Mouse (Mus musculus) hindbrain, embryonic 14.5 days (tissue): Measurements from ENCODE around the gene Kctd13. TPM values are rescaled to one million over a fixed set of nuclear protein-coding genes. Genes with fewer than 3 reads are reported as not detected.

ENCODE experiments used
- ATAC-seq: fragments of 200-750 bp; cut with Nextera tagmentation; 2 replicates; pipeline ENCODE4 v1.8.0; 2017; ENCODE audit warnings: moderate number of reproducible peaks, mild to moderate bottlenecking, moderate TSS enrichment, moderate library complexity; ENCODE audit not compliant: low FRiP score
- DNase-seq: peaks from one replicate; pipeline ENCODE4 v3.0.0-alpha.2; 2015; ENCODE audit warnings: low spot score
- H3K27ac ChIP-seq: fragments of 300-500 bp; sonication (generic); 2 replicates; pipeline ENCODE4 v1.5.1; 2014; ENCODE audit warnings: mild to moderate bottlenecking, moderate library complexity
- H3K27me3 ChIP-seq: fragments of 300-500 bp; sonication (generic); 2 replicates; pipeline ENCODE4 v1.6.1; 2014; ENCODE audit warnings: mild to moderate bottlenecking, low read length, mixed read lengths; ENCODE audit not compliant: control insufficient read depth, insufficient read depth
- H3K36me3 ChIP-seq: fragments of 300-500 bp; sonication (generic); replicated peaks from 2 replicates; pipeline ENCODE4 v1.6.1; 2014; ENCODE audit not compliant: control insufficient read depth, insufficient read depth
- H3K4me1 ChIP-seq: fragments of 300-500 bp; sonication (generic); replicated peaks from 2 replicates; pipeline ENCODE4 v1.6.1; 2014; ENCODE audit warnings: antibody characterized with exemption, low read length, mixed read lengths; ENCODE audit not compliant: control insufficient read depth, insufficient read depth
- H3K4me2 ChIP-seq: fragments of 300-500 bp; sonication (generic); replicated peaks from 2 replicates; pipeline ENCODE4 v1.6.1; 2014; ENCODE audit warnings: mild to moderate bottlenecking, moderate library complexity
- H3K4me3 ChIP-seq: fragments of 300-500 bp; sonication (generic); replicated peaks from 2 replicates; pipeline ENCODE4 v1.5.1; 2014; ENCODE audit warnings: mild to moderate bottlenecking, low read length
- H3K9ac ChIP-seq: fragments of 300-500 bp; sonication (generic); 2 replicates; pipeline ENCODE4 v1.6.1; 2014
- H3K9me3 ChIP-seq: fragments of 300-500 bp; sonication (generic); 2 replicates; pipeline ENCODE4 v1.6.1; 2016; ENCODE audit warnings: low read length; ENCODE audit not compliant: control insufficient read depth
- WGBS: fragments of 180-500 bp; shearing (Covaris S2); extraction: QIAGEN DNeasy Blood & Tissue Kit; methylation state at CpG from one replicate; pipeline ENCODE4 v1.1.7; 2014; 5-methylcytosine and 5-hydroxymethylcytosine counted together
- polyA plus RNA-seq: library from polyadenylated mRNA; unstranded; fragments of >200 nt; fragmentation: Nextera tagmentation; extraction: Ambion mirVana; gene quantifications from 2 replicates; pipeline ENCODE4 v1.2.1, GENCODE M21; 2014

Gene Kctd13
- polyA plus RNA-seq: 102 and 104 TPM in 2 replicates

GRCm38 (mm10) chr7:126928384-126929037 lies at the start of gene Kctd13:
Kctd13 (plus strand) TSS chr7:126928879.
- 5% methylated on average over 44 of the region's 56 CpGs for WGBS
- Histone ChIP-seq H3K4me3 (peak within 1 kb of the TSS; percentile 84), H3K9me3 (no peaks in the 10 kb centered on the region), H3K27ac (peak within 1 kb of the TSS; percentile 78), H3K36me3 (peaks cover 29% of the 10 kb centered on the region), H3K27me3 (no peaks in the 10 kb centered on the region), H3K9ac (peak within 1 kb of the TSS; percentile 78), H3K4me1 (peaks cover 12% of the 10 kb centered on the region), H3K4me2 (peak within 1 kb of the TSS; percentile 59)
- ATAC-seq (peak; percentile 94), DNase-seq (peak; percentile 93)

GRCm38 (mm10) chr7:126881040-126881439 lies 47.6 kb upstream of the Kctd13 start:
- ATAC-seq (no peak), DNase-seq (no peak)
- Histone ChIP-seq H3K4me3 (no peak overlapping the region), H3K4me1 (peaks cover 24% of the 10 kb centered on the region), H3K36me3 (peaks cover 41% of the 10 kb centered on the region), H3K27ac (no peak overlapping the region), H3K4me2 (peak overlapping the region; percentile 94), H3K9me3 (no peaks in the 10 kb centered on the region), H3K27me3 (no peaks in the 10 kb centered on the region), H3K9ac (peak overlapping the region; percentile 87)
- WGBS: 83% methylated on average over 6 of the region's 6 CpGs

GRCm38 (mm10) chr7:126883731-126884181 lies 44.9 kb upstream of the Kctd13 start:
- Histone ChIP-seq H3K27me3 (no peaks in the 10 kb centered on the region), H3K9ac (peak overlapping the region; percentile 87), H3K9me3 (no peaks in the 10 kb centered on the region), H3K4me3 (peak overlapping the region; percentile 75), H3K36me3 (peaks cover 14% of the 10 kb centered on the region), H3K4me1 (peaks cover 24% of the 10 kb centered on the region), H3K27ac (peak overlapping the region; percentile 91), H3K4me2 (peak overlapping the region; percentile 94)
- DNase-seq (no peak), ATAC-seq (no peak)
- WGBS: 0% methylated on average over 14 of the region's 15 CpGs

GRCm38 (mm10) chr7:126884286-126885164 lies 44.2 kb upstream of the Kctd13 start, which contains the start of gene Taok2:
Taok2 (minus strand) TSS chr7:126884703.
- under 1% methylated on average over 56 of the region's 56 CpGs for WGBS
- peak within 1 kb of the TSS; percentile 75 for H3K4me3 ChIP-seq
- H3K9me3 ChIP-seq: no peaks in the 10 kb centered on the region
- peaks cover 24% of the 10 kb centered on the region for H3K4me1 ChIP-seq
- H3K9ac ChIP-seq: peak within 1 kb of the TSS; percentile 87
- H3K36me3 ChIP-seq: peaks cover 6% of the 10 kb centered on the region
- no peaks in the 10 kb centered on the region for H3K27me3 ChIP-seq
- H3K4me2 ChIP-seq: peak within 1 kb of the TSS; percentile 94
- peak; percentile 98 for ATAC-seq
- H3K27ac ChIP-seq: peak within 1 kb of the TSS; percentile 91
- DNase-seq: peak; percentile 98

GRCm38 (mm10) chr7:126887281-126887680 lies 41.4 kb upstream of the Kctd13 start:
- no peak for ATAC-seq

GRCm38 (mm10) chr7:126888852-126889251 lies 39.8 kb upstream of the Kctd13 start:
- WGBS: 46% methylated on average over 7 of the region's 7 CpGs
- no peaks in the 10 kb centered on the region for H3K27me3 ChIP-seq
- no peak overlapping the region for H3K4me3 ChIP-seq
- peaks cover 20% of the 10 kb centered on the region for H3K36me3 ChIP-seq
- H3K4me1 ChIP-seq: no peaks in the 10 kb centered on the region
- H3K27ac ChIP-seq: no peak overlapping the region
- H3K9ac ChIP-seq: no peak overlapping the region
- DNase-seq: no peak
- no peaks in the 10 kb centered on the region for H3K9me3 ChIP-seq
- H3K4me2 ChIP-seq: no peak overlapping the region
- ATAC-seq: no peak

More at GRCm38 (mm10) chr7:126887281-126887680, 41.4 kb upstream of the Kctd13 start:
- peaks cover 11% of the 10 kb centered on the region for H3K4me1 ChIP-seq
- H3K9me3 ChIP-seq: no peaks in the 10 kb centered on the region
- H3K4me3 ChIP-seq: no peak overlapping the region
- no peak overlapping the region for H3K9ac ChIP-seq
- peaks cover 20% of the 10 kb centered on the region for H3K36me3 ChIP-seq
- no peaks in the 10 kb centered on the region for H3K27me3 ChIP-seq
- H3K4me2 ChIP-seq: no peak overlapping the region
- DNase-seq: no peak
- 84% methylated on average over 5 of the region's 5 CpGs for WGBS
- H3K27ac ChIP-seq: no peak overlapping the region

- WGBS: 87% methylated on average over 5 of the region's 5 CpGs
- DNase-seq: no peak
- Histone ChIP-seq H3K36me3 (no peaks in the 10 kb centered on the region), H3K4me2 (0 out of 2 replicates have a peak overlapping the region, but pooled peaks have one; percentile 60), H3K4me1 (peaks cover 14% of the 10 kb centered on the region; the same call in 1 of the 2 replicates), H3K9me3 (no peaks in the 10 kb centered on the region), H3K27me3 (no peaks in the 10 kb centered on the region), H3K27ac (no peak overlapping the region), H3K9ac (0 out of 2 replicates have a peak overlapping the region, but pooled peaks have one; percentile 80), H3K4me3 (no peak overlapping the region)
- no peak for ATAC-seq
Measured at GRCm38 (mm10) chr7:126896912-126897311, 31.8 kb upstream of the Kctd13 start.

- Histone ChIP-seq H3K27me3 (no peaks in the 10 kb centered on the region), H3K4me1 (peaks cover 14% of the 10 kb centered on the region; the same call in 1 of the 2 replicates), H3K9me3 (no peaks in the 10 kb centered on the region), H3K4me3 (peak overlapping the region; percentile 53), H3K9ac (peak overlapping the region; percentile 80), H3K4me2 (peak overlapping the region; percentile 60), H3K27ac (peak overlapping the region; percentile 88), H3K36me3 (no peaks in the 10 kb centered on the region)
- peak; percentile 29 for DNase-seq
- no peak; the same call in 1 of the 2 replicates for ATAC-seq
- WGBS: 27% methylated on average over 14 of the region's 16 CpGs
Measured at GRCm38 (mm10) chr7:126897390-126898101, 31.1 kb upstream of the Kctd13 start.
